Mouse (Mus musculus): ENCODE measurements around the gene Mrtfb. TPM values are rescaled to one million over a fixed set of nuclear protein-coding genes. Genes with fewer than 3 reads are reported as not detected.

The Mrtfb gene
- total RNA-seq, 2 experiments from 2014 or later = 161 to 175 TPM

GRCm38 (mm10) chr16:13422522-13422921, 166.2 kb downstream of the Mrtfb start:
- no peak for DNase-seq (ENCODE audit: low spot score in 2 of 2)
- intact Hi-C loops (cut with DNase I) = no loop called here

- intact Hi-C loops (cut with DNase I) = no loop called here
- no peak for DNase-seq (ENCODE audit: low spot score in 2 of 2)
Measured at GRCm38 (mm10) chr16:13423587-13424355, 167.5 kb downstream of the Mrtfb start.

DNA sequence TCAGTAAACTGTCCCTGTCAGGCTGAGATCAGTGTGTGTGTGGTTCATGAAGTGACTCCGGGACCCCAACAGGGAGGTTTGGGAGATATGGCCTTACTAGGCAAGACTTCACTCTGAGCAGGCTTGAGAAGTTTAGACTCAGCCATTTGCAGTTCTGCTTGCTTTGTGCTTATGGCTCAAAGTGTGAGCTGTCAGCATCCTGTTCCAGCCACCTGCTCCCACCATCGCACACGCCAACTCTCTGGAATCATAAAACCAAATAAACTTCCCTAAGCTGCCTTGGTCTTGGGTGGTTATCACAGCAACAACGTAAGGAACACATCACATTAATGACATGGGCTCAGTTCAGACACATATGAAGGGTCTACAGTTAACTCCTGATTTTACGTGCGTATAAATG, 169.5 kb downstream of the Mrtfb start:
- no peak for DNase-seq (ENCODE audit: low spot score in 2 of 2)

GRCm38 (mm10) chr16:13426831-13427589, 170.7 kb downstream of the Mrtfb start:
- intact Hi-C loops (cut with DNase I) = no loop called here
- no peak for DNase-seq (ENCODE audit: low spot score in 2 of 2)

More for the DNA sequence above, 169.5 kb downstream of the Mrtfb start:
- intact Hi-C loops (cut with DNase I) = no loop called here

- intact Hi-C loops (cut with DNase I) = no loop called here
- no peak for DNase-seq (ENCODE audit: low spot score in 2 of 2)
Measured at GRCm38 (mm10) chr16:13428077-13428476, 171.8 kb downstream of the Mrtfb start.

- intact Hi-C loops (cut with DNase I) = no loop called here
- DNase-seq (ENCODE audit: low spot score in 2 of 2) = no peak
Measured at GRCm38 (mm10) chr16:13428806-13429205, 172.5 kb downstream of the Mrtfb start.

- intact Hi-C loops (cut with DNase I) = no loop called here
- DNase-seq (ENCODE audit: low spot score in 2 of 2) = no peak
Measured at GRCm38 (mm10) chr16:13429921-13430606, 173.8 kb downstream of the Mrtfb start.

DNA sequence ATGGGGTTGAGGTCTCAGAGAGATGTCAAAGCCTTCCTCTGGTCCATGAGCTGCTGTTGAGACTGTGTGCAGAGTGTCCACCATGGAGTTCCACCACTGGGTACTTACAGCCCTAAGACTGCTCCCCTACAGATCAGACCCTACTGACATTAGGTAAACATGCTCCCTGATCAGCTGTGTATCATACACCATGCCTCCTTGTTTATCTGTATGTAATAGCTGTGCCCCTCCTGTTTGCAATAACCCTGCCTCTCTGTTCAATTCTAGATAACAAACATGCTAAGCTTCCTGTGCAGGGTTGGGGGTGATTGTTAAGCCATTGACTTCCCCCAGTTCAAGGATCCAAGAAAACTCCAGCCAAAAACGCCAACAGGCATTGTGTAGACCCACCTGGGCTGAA, 174.7 kb downstream of the Mrtfb start:
- no peak for DNase-seq (ENCODE audit: low spot score in 2 of 2)
- intact Hi-C loops (cut with DNase I) = no loop called here

- DNase-seq (ENCODE audit: low spot score in 2 of 2) = no peak
- intact Hi-C loops (cut with DNase I) = no loop called here
Measured at GRCm38 (mm10) chr16:13435627-13436026, 179.3 kb downstream of the Mrtfb start.

GRCm38 (mm10) chr16:13437037-13437769, 180.9 kb downstream of the Mrtfb start:
- intact Hi-C loops (cut with DNase I) = no loop called here
- DNase-seq (ENCODE audit: low spot score in 2 of 2) = peak; percentile 97 to 99

DNA sequence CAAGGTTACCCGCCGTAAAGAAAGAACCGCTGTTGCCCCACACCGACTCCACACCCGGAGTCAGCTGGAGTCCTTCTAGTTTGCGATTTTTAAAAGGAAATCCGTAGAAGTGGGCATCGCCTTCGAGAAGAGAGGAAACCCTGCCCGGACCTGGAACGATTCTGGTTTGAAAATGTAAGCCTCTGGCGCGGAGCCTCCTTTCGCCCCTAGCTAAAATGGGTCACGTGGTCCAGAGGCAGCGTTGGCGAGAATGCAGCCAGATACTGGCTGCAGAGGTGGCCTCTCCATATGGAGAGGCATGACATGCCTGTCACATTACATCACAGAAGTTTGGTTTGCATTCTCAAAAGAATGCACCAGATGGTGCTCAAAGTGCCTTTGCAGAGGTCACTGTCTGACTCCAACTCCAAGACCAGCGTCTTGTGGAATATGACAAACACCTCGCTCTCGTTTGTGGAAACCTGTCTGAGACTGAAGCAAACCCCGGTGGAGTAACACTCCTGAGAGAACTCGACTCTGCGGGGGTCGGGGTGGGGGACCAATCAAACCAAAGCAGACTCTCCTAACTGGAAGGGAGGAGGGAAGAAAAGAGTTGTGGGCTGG, 181.6 kb downstream of the Mrtfb start:
- intact Hi-C loops (cut with DNase I) = no loop called here

DNA sequence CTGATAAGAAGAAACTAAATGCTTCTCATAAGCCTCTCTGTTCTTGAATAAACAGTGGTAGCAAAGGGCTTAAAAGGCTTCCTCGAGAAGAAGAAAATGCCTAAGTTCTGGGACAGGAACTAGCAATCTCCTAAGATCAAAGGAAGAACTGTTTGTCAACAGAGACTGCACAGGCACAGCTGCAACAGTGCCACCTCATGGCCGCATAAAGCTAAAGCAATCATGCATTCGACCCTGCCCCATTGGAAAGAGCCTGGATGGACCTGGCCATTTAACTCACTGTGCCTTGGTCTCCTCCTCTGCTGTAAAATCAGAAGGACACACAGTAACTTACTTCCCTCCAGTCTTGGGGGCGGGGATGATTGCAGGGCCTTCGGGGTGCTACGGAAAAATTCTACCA, 184.2 kb downstream of the Mrtfb start:
- no peak for DNase-seq (ENCODE audit: low spot score in 2 of 2)
- intact Hi-C loops (cut with DNase I) = no loop called here

More for the DNA sequence above, 181.6 kb downstream of the Mrtfb start:
- peak; percentile 37 to 52 for DNase-seq (ENCODE audit: low spot score in 2 of 2)

DNA sequence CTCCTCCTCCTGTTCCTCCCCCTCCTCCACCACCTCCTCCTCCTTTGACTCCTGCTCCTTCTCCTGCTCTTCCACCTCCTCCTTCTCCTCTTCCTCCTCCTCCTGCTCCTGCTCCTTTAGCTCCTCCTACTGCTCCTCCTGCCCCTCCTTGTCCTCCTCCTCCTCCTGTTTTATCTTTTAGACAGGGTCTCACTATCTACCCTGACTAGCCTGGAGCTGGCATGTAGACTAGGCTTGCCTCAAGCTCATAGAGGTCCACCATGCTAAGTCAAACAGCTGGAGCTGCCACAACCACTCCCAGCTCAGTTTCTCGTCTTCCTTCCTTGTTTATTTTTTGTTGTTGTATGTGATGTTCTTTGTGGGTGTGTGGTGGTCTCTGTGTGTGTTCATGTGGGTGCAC, 187.5 kb downstream of the Mrtfb start:
- no peak for DNase-seq (ENCODE audit: low spot score in 2 of 2)
- intact Hi-C loops (cut with DNase I) = no loop called here

- intact Hi-C loops (cut with DNase I) = loop anchor here (5.0 kb wide), 2 partner anchors 77 to 167 kb away; no protein-coding TSS in a partner anchor
- no peak for DNase-seq (ENCODE audit: low spot score in 2 of 2)
Measured at GRCm38 (mm10) chr16:13445461-13445860, 189.2 kb downstream of the Mrtfb start.

DNA sequence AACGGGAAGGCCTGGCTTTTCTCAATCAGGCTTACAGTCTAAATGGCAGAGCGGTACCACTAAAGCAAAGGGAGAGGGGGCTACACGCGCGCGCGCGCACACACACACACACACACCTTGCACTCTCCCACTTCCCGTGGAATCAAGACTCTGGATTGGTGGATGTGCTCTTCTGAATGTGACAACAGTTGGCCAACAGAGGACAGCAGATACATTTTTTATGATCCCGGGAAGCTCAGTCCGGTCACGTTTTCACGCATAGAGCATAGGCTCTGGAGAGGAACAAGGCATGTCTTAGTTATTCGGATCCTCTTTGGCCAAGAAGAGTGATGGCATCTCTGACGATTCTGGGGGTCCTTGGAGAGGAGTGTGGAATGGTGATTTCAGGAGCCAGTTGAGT, 190.2 kb downstream of the Mrtfb start:
- intact Hi-C loops (cut with DNase I) = loop anchor here (5.0 kb wide), 2 partner anchors 76 to 166 kb away; no protein-coding TSS in a partner anchor
- peak; percentile 46 to 70 for DNase-seq (ENCODE audit: low spot score in 2 of 2)

- intact Hi-C loops (cut with DNase I) = loop anchor here (5.0 kb wide), 2 partner anchors 75 to 165 kb away; no protein-coding TSS in a partner anchor
- no peak for DNase-seq (ENCODE audit: low spot score in 2 of 2)
Measured at GRCm38 (mm10) chr16:13446971-13447283, 190.6 kb downstream of the Mrtfb start.

DNA sequence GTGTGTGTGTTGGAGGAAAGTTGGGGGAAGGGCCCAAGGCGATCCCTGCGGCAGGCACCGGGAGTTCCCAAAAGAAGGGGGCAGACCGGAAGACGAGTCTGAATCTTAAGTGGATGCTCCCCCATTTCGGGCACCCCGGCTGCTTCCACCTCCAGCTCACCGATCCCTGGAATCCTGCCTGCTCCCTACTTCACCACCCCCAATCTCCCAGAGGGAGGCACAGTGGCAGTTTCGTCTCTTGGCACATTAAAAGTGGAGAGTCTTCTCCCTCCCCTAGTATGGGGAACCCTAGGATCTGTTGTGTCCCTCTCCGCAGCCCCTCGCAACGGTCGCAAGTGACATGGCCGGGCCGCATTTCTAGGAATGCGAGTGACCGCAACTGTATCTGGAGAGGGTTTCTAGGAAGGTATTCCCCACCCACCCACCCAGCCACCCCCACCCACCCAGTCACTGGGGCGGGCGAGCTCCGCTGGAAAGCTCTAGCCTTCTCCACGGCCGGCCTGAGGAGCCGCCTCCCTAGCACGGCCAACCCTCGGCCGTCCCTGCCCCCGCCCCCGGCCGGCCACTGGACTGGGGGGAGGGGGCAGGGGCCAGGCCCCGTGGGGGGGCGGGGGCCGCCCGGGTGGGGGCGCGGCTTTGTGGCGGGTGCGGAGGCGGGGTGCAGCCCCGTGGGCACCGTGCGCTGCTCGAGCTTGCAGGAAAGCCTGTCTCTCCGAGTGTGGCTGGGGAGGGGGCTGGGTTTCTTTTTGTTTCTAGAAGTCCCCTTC, 191.2 kb downstream of the Mrtfb start:
- peak; percentile 69 to 82 for DNase-seq (ENCODE audit: low spot score in 2 of 2)
- intact Hi-C loops (cut with DNase I) = loop anchor here (5.0 kb wide), 2 partner anchors 75 to 165 kb away; no protein-coding TSS in a partner anchor

GRCm38 (mm10) chr16:13448051-13448705, 191.9 kb downstream of the Mrtfb start:
- peak in 1 of 2 experiments; percentile 44 for DNase-seq (ENCODE audit: low spot score in 2 of 2)
- intact Hi-C loops (cut with DNase I) = loop anchor here (5.0 kb wide), 2 partner anchors 74 to 164 kb away; no protein-coding TSS in a partner anchor
